Mouse (Mus musculus): ENCODE data around the gene Celf6. TPM values are rescaled to one million over a fixed set of nuclear protein-coding genes. Genes with fewer than 3 reads are reported as not detected.

The Celf6 gene
- polyA plus RNA-seq, 1 experiment from 2014 or later = 34.8 TPM

GRCm38 (mm10) chr9:59649911-59650310 lies 72.2 kb downstream of the Celf6 start:
- no peak overlapping the region for H3K4me3 ChIP-seq (ENCODE audit: low read depth, low read length)
- no peaks in the 10 kb centered on the region for H3K27me3 ChIP-seq (ENCODE audit: control insufficient read depth, insufficient read depth, low read length)
- no peaks in the 10 kb centered on the region for H3K4me1 ChIP-seq (ENCODE audit: control insufficient read depth, insufficient read depth, low read length)
- no peak overlapping the region for H3K27ac ChIP-seq (ENCODE audit: low read depth, low read length)
- no peaks in the 10 kb centered on the region for H3K9me3 ChIP-seq (ENCODE audit: control insufficient read depth, low read length)
- no peak for ATAC-seq (ENCODE audit: low read depth)
- H3K36me3 ChIP-seq (ENCODE audit: control insufficient read depth, insufficient read depth, low read length) = peaks cover 41% of the 10 kb centered on the region
- H3K4me2 ChIP-seq (ENCODE audit: low read depth, low read length) = no peak overlapping the region
- 93% methylated on average over 4 of the region's 4 CpGs for WGBS
- H3K9ac ChIP-seq (replicated peaks; ENCODE audit: low read depth, low read length) = no peak overlapping the region

DNA sequence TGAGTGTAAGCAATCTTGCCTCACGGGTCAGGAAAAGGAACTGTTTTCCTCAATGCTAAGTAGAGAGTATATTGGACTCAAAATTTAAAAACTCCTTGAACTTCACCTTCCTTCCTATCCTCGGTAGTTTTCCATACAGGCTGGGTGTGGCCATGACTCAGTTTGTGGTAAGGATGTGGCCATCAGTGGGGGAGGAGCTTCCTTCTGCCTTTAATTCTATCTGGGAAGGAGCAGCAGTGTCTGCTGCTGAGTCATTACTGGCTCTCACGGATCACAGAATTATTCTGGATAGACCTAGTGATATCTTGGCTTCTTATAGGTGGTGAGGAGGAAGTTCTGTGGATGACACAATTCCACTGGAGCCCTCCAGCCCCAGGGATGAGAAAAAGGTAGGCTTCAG lies 75.7 kb downstream of the Celf6 start:
- 39% methylated on average over 3 of the region's 3 CpGs for WGBS
- Histone ChIP-seq H3K4me3 (ENCODE audit: low read depth, low read length) (no peak overlapping the region), H3K9me3 (ENCODE audit: control insufficient read depth, low read length) (no peaks in the 10 kb centered on the region), H3K4me2 (ENCODE audit: low read depth, low read length) (no peak overlapping the region), H3K27ac (ENCODE audit: low read depth, low read length) (no peak overlapping the region), H3K36me3 (ENCODE audit: control insufficient read depth, insufficient read depth, low read length) (peaks cover 18% of the 10 kb centered on the region), H3K4me1 (ENCODE audit: control insufficient read depth, insufficient read depth, low read length) (peaks cover 8% of the 10 kb centered on the region; the same call in 1 of the 2 replicates), H3K9ac (replicated peaks; ENCODE audit: low read depth, low read length) (no peak overlapping the region), H3K27me3 (ENCODE audit: control insufficient read depth, insufficient read depth, low read length) (no peaks in the 10 kb centered on the region)
- no peak for ATAC-seq (ENCODE audit: low read depth)

DNA sequence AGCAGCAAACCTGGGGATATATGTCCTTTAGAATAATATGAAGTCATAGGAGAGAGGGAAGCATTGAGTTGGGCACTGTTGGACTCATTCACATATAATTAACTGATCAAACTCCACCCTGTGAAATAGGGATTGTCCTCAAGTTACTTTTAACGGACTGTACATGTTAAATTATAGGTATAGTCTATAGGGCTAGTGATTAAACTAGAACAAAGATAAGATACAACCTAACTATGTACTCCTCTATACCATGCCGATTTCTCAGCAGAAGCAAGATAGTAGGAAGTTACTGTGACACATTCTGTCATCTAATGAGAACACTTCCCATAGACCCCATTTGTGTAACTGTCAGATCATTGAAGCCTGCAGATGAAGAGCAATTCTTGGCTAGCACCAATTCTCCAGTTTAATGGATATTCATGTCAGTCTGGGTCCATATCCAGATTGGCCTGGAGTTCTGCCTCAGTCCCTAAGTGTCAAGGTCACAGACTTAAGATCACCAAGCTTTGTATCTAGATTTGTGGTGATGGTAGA lies 76.8 kb downstream of the Celf6 start:
- no peak for ATAC-seq (ENCODE audit: low read depth)
- H3K9ac ChIP-seq (replicated peaks; ENCODE audit: low read depth, low read length) = no peak overlapping the region
- 89% methylated on average over 2 of the region's 2 CpGs for WGBS

GRCm38 (mm10) chr9:59655958-59656634 lies 78.4 kb downstream of the Celf6 start, which contains the start of gene Pkm:
Gene Pkm (plus strand): TSS chr9:59656368.
- Histone ChIP-seq H3K36me3 (ENCODE audit: control insufficient read depth, insufficient read depth, low read length) (peaks cover 3% of the 10 kb centered on the region; the same call in 1 of the 2 replicates), H3K9me3 (ENCODE audit: control insufficient read depth, low read length) (no peaks in the 10 kb centered on the region), H3K9ac (replicated peaks; ENCODE audit: low read depth, low read length) (peak within 1 kb of the TSS; percentile 88), H3K27ac (ENCODE audit: low read depth, low read length) (peak within 1 kb of the TSS; percentile 97), H3K27me3 (ENCODE audit: control insufficient read depth, insufficient read depth, low read length) (no peaks in the 10 kb centered on the region), H3K4me3 (ENCODE audit: low read depth, low read length) (peak within 1 kb of the TSS; percentile 75), H3K4me2 (ENCODE audit: low read depth, low read length) (peak within 1 kb of the TSS; percentile 67), H3K4me1 (ENCODE audit: control insufficient read depth, insufficient read depth, low read length) (peaks cover 34% of the 10 kb centered on the region)
- under 1% methylated on average over 45 of the region's 46 CpGs for WGBS
- peak; percentile 92 for ATAC-seq (ENCODE audit: low read depth)

More for the DNA sequence above, 76.8 kb downstream of the Celf6 start:
- Histone ChIP-seq H3K27me3 (ENCODE audit: control insufficient read depth, insufficient read depth, low read length) (no peaks in the 10 kb centered on the region), H3K27ac (ENCODE audit: low read depth, low read length) (no peak overlapping the region), H3K36me3 (ENCODE audit: control insufficient read depth, insufficient read depth, low read length) (peaks cover 10% of the 10 kb centered on the region; the same call in 1 of the 2 replicates), H3K4me2 (ENCODE audit: low read depth, low read length) (no peak overlapping the region), H3K9me3 (ENCODE audit: control insufficient read depth, low read length) (no peaks in the 10 kb centered on the region), H3K4me1 (ENCODE audit: control insufficient read depth, insufficient read depth, low read length) (peaks cover 19% of the 10 kb centered on the region), H3K4me3 (ENCODE audit: low read depth, low read length) (no peak overlapping the region)

Other genes starting within 250 kb of the Celf6 start
- gene Bbs4, start 224.4 kb upstream of the Celf6 start, polyA plus RNA-seq (2014; fragmentation: Nextera tagmentation; extraction: Ambion mirVana) = 37.1 and 37.7 TPM in 2 replicates
- 17.7 and 20.0 TPM in 2 replicates for gene Arih1, start 91.3 kb upstream of the Celf6 start, polyA plus RNA-seq (2014; fragmentation: Nextera tagmentation; extraction: Ambion mirVana)
- 49.0 and 63.3 TPM in 2 replicates for gene Hexa, start 38.4 kb upstream of the Celf6 start, polyA plus RNA-seq (2014; fragmentation: Nextera tagmentation; extraction: Ambion mirVana)
- 0.68 and 0.94 TPM in 2 replicates for gene Tmem202, start 38.1 kb upstream of the Celf6 start, polyA plus RNA-seq (2014; fragmentation: Nextera tagmentation; extraction: Ambion mirVana)
- gene Parp6, start 39.4 kb downstream of the Celf6 start, polyA plus RNA-seq (2014; fragmentation: Nextera tagmentation; extraction: Ambion mirVana) = 246 and 258 TPM in 2 replicates
- 834 and 964 TPM in 2 replicates for gene Pkm, start 78.5 kb downstream of the Celf6 start, polyA plus RNA-seq (2014; fragmentation: Nextera tagmentation; extraction: Ambion mirVana)
- gene Gramd2, start 102.2 kb downstream of the Celf6 start, polyA plus RNA-seq (2014; fragmentation: Nextera tagmentation; extraction: Ambion mirVana) = 3.1 and 6.0 TPM in 2 replicates
- gene Senp8, start 172.8 kb downstream of the Celf6 start, polyA plus RNA-seq (2014; fragmentation: Nextera tagmentation; extraction: Ambion mirVana) = 13.3 and 13.5 TPM in 2 replicates
- 37.9 and 38.9 TPM in 2 replicates for gene Myo9a, start 173.0 kb downstream of the Celf6 start, polyA plus RNA-seq (2014; fragmentation: Nextera tagmentation; extraction: Ambion mirVana)